Mouse (Mus musculus) adrenal gland, adult (tissue): ENCODE results near the gene Cdh23.
"Not testable (repeated sequence)": the region's sequence is repeated elsewhere in the genome, so short reads cannot be mapped to it uniquely, and the experiment has no call there.

Source experiments
- DNase-seq, 2 experiments: peaks; one replicate each; pipeline ENCODE4 v3.0.0; 2022 to 2023; ENCODE audit warnings: low spot score in 1 of 2; ENCODE audit not compliant: inconsistent age in 2 of 2

The Cdh23 gene

GRCm38 (mm10) chr10:60712299-60712698, 16.0 kb upstream of the Cdh23 start:
- not testable (repeated sequence) for DNase-seq

- DNase-seq = no peak
Observed at GRCm38 (mm10) chr10:60708837-60709236, 12.5 kb upstream of the Cdh23 start.

- peak in 1 of 2 experiments; percentile 31 for DNase-seq
Observed at GRCm38 (mm10) chr10:60706268-60706667, 10.0 kb upstream of the Cdh23 start.

GRCm38 (mm10) chr10:60705134-60705533, 8.8 kb upstream of the Cdh23 start:
- DNase-seq = no peak

DNA sequence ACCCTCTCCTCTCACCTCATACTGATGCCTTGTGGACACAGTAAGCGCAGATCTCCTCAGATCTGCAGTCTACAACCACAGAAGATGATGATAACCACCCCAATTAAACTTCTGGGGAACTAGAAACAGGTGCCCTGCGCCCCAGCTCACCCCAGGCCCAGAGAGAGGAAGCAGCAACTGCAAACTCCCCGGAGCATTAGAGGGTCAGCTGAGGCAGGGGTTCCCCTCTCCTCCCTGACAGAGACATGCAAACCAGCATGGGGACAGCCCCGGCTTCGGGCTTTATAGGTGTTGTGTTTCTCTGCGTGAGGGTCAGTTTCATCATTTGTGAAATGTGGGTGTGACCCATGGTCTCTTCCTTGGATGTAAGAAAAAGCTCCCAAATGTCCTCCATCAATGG, 1.5 kb upstream of the Cdh23 start:
- no peak for DNase-seq

- DNase-seq = peak; percentile 62 to 90
Observed at GRCm38 (mm10) chr10:60696975-60697374, 685 bp upstream of the Cdh23 start.

GRCm38 (mm10) chr10:60691671-60692390, 4.5 kb downstream of the Cdh23 start:
- DNase-seq = no peak

GRCm38 (mm10) chr10:60690960-60691359, 5.3 kb downstream of the Cdh23 start:
- peak in 1 of 2 experiments; percentile 35 for DNase-seq

DNA sequence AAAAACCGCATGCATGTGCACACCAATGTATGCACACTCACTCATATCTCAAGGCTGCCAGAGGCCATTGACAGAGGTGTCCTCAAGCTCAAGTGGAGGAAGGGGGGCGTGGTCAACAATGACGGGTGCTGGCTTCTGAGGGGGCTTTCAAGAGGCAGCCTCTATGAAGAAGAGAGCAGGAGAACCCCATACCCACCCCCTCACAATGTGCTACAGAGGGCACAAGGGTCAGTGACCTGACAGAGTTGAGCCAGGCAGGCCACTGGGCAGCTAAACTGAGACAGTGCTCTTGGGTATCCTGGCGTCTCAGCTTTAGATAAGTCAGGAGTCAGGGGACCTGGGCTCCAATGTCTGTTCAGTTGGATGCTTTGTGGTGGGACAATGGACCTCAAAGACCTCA, 6.9 kb downstream of the Cdh23 start:
- no peak for DNase-seq

GRCm38 (mm10) chr10:60687011-60687776, 9.1 kb downstream of the Cdh23 start:
- DNase-seq = peak; percentile 49 to 84

DNA sequence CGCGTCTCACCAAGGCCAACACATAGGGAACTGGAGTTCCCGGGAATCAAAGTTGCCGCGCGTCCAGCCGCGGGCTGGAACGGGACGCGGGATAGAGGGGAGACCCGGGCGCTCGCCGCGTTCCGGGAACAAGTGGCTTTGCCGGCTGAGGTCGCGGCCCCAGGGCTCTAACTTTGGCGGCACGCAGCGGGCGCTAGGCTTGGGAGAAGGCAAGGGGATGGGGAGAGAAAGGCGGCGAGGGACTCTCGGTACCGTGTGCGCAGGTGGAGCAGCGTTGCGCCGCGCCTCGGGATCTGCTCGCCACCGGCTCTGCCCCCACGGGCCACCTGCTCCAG, 9.7 kb downstream of the Cdh23 start:
- peak in 1 of 2 experiments; percentile 42 for DNase-seq

- peak; percentile 18 to 56 for DNase-seq
Observed at GRCm38 (mm10) chr10:60685764-60686640, 10.3 kb downstream of the Cdh23 start.

DNA sequence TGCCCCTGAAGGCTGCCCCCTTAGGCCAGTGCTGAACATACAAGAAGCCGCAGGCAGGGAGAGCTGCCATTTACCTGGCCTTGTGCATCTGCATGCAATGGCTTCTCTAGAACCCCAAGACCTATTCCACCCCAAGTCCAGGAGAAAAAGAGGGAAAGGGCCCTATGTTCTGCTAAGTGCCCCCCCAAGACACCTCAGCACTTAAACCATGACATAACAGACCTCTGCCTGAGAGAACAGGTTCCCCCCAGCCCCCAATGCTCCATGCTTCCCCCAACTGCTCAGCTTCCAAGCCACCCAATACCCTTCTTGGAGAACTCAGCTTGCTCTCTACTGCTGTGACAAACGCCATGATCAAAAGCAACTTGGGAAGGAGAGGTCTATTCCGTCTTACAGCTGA, 17.4 kb downstream of the Cdh23 start:
- DNase-seq = no peak

DNA sequence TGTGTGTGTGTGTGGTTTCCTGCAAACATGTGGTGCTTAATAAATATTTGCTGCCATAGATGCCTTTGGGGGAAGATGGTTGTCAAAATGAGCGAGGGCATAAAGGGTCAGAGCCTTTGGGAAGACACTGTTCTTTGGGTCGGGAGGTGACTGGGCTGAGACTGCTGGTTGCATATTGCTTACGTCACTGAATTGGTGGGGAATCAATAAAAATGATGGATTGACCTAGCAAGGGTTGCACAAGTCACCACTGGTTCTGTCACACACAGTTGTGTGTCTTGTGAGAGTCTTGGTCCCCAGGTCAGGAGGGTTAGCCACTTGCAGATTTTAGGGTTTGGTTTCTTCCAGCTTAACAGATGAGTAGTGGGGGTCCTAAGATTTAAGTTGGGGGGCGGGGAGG, 19.0 kb downstream of the Cdh23 start:
- DNase-seq = no peak

GRCm38 (mm10) chr10:60670166-60670565, 26.1 kb downstream of the Cdh23 start:
- peak; percentile 5 to 28 for DNase-seq

DNA sequence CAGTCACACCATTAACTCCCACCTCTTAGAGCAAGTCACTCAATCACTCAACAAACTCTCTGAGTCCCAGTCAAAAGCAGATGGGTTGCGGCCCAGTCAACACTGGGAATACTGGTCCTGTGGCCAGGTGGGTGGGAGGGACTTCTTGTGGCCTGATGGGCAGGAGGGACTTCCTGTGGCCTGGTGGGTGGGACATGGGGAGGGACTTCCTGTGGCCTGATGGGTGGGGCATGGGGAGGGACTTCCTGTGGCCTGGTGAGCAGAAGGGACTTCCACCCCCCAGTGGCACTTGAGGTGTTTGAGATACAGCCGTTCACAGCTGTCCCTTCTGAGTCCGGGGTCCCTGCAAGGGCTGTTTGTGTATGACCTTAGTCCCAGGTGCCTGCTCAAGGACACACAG, 27.7 kb downstream of the Cdh23 start:
- no peak for DNase-seq

- peak in 1 of 2 experiments; percentile 43 for DNase-seq
Observed at GRCm38 (mm10) chr10:60660986-60661385, 35.3 kb downstream of the Cdh23 start.

- no peak for DNase-seq
Observed at GRCm38 (mm10) chr10:60659450-60660020, 36.8 kb downstream of the Cdh23 start.

DNA sequence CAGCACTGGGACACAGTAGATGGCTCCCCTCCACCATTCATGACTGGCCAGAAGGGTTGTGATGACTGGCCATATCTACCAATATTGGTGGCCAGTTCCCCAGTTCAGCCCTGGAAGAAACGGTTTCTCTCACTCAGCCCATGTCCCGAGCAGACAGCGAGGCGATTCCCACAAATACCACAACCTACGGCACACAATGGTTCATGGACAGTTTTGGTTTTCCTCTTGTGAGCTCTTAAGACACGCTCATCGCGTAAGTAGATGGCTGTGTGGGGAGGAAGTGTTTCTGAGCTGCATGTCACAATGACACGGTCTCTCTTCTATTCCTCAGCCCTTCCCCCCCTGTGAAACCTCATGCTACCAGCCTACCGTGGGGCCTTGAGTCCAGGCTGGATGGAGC, 38.1 kb downstream of the Cdh23 start:
- DNase-seq = no peak

GRCm38 (mm10) chr10:60653675-60654074, 42.6 kb downstream of the Cdh23 start:
- DNase-seq = peak in 1 of 2 experiments; percentile 32

- no peak for DNase-seq
Observed at GRCm38 (mm10) chr10:60653106-60653505, 43.2 kb downstream of the Cdh23 start.
